Mouse (Mus musculus) mouse embryonic stem cell (cell line): ENCODE data around the gene Cabp4.
"Not testable (repeated sequence)": the region's sequence is repeated elsewhere in the genome, so short reads cannot be mapped to it uniquely, and the experiment has no call there.

Experiments
- in situ Hi-C, 2 experiments: fragments of 300-500 bp; cut with MboI; formaldehyde crosslinking; loops; 1 replicate in 1 of 2; 3 replicates in 1 of 2; pipeline ENCODE4 v1.14.3; 2019 to 2020; ENCODE audit warnings: low sequenced_read_pairs in 2 of 2, low pct_unique_long_range_greater_than_20kb in 1 of 2, mixed read lengths in 1 of 2; ENCODE audit not compliant: unreplicated experiment in 1 of 2

Cabp4 gene

DNA sequence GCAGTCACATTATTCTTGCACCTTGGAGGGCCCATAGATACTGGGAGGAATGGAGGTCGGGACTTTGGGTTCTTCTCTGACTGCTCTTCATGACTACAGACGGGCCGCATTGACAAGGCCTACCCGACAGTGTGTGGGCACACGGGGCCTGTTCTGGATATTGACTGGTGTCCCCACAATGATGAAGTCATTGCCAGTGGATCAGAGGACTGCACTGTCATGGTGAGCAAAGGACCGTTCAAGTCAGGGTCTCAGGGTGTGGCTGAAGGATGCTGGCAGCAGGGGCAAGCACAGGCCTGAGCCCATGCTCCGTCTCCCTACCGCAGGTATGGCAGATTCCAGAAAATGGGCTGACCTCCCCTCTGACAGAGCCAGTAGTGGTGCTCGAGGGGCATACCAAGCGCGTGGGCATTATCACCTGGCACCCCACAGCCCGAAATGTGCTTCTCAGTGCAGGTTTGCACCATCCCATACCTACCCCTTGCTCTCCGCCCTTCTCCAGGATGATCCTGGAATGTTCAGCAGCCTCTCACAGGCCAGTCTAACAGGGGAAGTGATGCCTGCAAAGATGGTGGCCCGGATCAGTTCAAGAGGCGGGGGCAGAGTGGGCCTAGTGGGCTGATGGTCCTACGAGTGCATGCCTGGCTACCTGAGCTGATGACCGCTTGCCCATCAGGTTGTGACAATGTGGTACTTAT lies 6.1 kb upstream of the Cabp4 start:
- in situ Hi-C loops = no loop called here

DNA sequence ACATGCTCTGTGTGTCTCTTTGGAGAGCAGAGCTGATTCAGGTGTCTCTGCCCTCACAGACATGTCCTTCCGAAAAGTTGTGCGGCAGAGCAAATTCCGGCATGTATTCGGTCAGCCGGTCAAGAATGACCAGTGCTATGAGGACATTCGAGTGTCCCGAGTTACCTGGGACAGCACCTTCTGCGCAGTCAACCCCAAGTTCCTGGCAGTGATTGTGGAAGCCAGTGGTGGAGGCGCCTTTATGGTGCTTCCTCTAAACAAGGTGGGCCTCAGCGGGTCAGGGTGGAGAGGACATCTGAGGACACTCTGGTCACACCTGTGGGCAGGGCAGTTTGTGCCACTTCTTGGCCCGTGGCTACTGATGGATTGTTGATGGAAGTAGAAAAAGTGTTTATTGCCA lies 5.5 kb upstream of the Cabp4 start:
- in situ Hi-C loops = no loop called here

DNA sequence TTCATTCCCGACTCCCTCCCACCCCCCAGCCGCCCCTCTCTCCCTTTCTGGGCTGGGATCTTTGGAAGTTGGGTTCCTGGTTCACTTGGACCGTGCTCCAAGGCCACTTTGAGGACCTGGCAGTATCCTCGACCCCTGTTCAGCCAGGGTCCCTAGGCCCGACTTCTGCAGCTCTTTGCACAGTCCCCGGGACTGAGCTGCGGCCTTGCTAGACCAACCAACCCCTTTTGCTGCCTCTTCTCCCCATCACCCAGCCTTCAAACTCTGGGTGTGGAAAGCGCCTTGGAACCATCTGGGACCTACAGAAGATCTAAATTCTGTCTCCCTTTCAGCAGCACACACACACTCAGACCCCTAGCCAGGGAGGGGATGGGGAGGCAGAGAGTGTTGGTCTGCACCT lies 5.0 kb upstream of the Cabp4 start:
- in situ Hi-C loops = no loop called here

DNA sequence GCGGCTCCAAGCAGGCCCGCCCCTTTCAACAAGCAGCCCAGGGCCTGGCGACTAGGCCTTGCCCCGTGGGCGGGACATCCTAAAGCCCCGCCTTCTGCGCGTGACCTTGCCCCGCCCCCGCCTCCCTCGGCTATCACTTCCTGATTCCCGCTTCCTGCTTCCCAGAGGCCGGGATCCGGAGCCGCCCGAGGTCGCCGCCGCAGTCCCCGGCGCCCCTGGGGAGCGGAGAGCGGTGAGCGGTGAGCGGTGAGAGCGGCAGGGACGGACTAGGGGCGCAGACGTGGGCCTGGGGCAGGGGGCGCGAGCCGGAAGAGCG lies 4.6 kb upstream of the Cabp4 start, which contains the start of gene Coro1b:
Gene Coro1b, plus strand, starts transcription at position 129 of the 316 bp plus-strand sequence.
- in situ Hi-C loops = no loop called here

DNA sequence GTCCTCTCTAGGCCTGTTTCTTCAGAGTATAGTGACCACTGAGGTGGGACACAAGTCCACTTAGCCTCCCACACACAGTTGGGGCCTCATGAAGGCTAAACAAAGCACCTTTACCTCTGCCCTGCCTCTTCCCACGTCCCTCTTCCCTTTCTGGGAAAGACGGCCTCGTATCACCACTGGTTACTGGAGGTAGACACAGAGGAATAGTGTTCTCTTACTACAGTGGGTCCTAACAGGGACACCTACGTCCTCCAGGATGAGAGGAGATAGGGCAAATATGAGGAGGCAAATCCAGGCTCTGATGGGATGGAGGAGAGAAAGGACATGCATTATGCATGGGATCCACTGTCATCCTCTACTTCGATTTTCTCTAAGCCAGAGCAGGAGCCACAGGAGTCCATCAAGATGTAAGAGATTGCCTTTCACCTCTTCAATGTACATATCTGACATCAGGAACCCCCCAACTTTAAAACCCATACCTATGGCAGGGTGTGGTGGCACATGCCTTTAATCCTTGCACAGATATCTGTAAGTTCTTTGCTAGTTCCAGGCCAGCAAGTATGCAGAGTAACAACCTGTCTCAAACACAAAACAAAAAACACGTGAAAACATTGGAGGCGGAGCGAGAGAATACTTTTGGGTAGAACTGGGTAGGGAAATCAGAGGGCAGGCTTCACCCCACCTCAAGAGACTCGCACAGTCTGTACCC lies 4.1 kb upstream of the Cabp4 start:
- in situ Hi-C loops = no loop called here

DNA sequence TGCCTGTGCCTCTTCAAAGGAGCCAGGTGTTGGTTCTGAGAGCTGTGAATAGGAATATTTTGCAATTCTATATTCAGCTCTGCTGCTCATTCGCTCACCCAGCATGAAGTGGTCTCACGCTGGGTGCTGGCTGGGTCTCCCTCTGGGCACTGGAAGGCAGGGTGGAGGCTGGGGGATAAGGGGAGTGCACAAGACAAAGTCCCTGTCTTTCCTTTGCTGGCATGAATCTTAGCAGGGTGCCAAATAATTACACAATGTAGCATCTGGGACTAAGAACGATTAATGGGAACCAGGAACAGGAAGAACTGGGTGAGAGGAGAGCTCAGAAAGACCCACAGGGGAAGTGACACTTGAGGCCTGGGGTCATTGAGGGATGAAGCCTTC lies 3.2 kb upstream of the Cabp4 start:
- in situ Hi-C loops = no loop called here

DNA sequence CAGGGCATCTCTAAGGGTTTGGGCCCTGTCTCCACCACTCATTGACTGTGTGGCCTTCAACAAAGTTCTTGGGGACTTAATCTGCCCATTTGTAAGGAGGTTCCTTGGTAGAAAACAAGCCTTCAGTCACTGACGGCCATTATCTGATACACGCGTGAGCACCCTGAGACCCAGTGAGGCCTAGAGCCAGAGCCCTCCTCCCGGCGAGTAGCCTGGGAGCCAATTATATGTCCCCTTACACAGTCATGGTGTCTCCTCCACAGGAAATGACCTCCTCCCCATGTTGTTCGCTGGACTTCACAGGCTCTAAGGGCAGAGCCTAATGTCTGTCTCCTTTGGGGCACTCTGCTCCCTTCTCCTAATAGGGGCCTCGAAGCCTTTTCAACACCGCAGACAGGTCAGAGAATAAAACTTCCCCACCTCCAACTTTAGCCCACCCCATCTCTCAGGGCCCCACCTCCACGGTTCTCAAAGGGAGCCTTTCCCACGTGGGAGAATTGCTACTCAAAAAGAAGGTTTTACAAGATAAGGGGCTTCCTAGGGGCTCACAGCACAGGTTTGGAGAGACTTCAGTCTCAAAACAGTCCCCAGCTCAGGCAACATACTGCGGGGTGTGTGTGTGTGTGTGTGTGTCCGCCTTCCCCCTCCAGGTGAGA lies 2.7 kb upstream of the Cabp4 start:
- in situ Hi-C loops = no loop called here

DNA sequence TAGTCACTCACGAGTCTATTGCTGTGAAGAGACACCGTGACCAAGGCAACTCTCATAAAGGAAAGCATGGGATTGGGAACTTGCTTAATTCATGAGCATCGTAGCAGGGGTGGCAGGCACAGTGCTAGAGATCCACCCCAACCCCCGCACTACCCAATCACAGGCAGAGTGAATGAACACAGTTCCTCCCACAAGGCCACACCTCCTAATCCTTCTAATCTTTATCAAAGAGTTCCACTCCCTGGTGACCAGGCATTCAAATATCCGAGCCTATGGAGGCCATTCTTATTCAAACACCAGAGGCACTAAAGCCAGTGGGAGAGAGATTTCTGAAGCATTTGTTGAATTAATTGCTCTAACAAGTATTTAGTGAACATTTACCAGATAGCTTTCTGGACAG lies 2.1 kb upstream of the Cabp4 start:
- in situ Hi-C loops = no loop called here

DNA sequence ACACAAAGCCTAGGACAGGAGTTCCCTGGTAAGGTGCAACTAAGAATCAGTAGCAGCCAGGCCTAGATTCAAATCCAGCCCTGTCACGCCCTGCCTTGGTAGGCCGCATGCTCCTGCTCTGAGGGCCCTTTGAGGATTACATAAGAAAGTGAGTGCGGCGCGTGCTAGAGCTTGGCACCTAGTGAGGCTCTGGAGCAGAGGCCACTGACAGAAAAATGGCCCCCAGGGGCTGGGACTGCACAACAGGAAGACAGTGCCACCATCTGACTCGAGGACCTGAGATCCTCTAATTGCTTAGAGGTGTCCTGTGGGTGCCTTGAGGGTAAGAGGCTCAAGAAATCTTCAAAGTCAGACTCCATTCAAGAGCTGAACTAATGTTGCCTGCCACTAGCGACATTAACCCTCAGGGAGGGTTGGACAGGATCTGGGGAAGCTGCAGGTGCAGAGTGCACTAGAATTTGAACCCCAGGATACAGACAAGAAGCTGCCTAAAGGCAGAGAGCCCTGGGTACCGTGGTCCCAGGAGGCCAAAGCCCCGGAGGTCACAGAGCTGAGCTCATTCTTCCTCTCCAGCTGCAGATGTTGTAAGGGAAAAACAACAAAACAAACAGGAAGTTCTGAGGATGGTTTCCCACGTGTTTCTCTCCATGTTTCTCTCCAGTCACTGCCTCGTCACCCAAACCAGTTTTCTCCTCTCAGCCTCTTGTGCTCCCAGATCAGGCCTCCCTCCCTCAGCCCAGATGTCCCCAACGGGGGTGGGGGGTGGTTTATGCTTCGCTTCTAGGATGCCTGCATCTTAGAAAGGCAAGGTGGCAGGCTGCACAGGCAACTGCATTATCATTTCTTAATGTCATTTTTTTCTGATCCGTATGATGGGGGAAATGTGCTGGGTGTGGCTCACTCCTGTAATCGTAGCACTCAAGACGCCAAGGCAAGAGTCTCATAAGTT lies 991 bp upstream of the Cabp4 start:
- in situ Hi-C loops = no loop called here

DNA sequence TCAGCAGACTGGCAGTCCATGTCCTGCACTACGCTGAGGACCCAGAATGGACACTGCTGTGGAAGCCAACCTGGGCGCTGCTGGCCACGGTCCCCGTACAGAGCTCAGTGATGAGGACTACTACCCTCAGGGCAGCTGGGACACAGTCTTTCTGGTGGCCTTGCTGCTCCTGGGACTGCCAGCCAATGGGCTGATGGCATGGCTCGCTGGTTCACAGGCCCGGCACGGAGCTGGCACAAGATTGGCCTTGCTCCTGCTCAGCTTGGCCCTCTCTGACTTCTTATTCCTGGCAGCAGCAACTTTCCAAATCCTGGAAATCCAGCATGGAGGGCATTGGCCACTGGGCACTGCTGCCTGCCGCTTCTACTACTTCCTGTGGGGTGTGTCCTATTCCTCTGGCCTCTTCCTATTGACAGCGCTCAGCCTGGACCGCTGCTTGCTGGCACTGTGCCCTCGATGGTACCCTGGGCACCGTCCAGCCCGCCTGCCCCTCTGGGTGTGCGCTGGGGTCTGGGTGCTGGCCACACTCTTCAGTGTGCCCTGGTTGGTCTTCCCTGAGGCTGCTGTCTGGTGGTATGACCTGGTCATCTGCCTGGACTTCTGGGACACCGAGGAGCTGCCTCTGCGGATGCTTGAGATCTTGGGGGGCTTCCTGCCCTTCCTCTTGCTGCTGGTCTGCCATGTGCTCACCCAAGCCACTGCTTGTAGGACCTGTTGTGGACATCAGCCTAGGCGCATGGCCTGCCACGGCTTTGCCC lies 1.2 kb downstream of the Cabp4 start:
- in situ Hi-C loops = no loop called here

DNA sequence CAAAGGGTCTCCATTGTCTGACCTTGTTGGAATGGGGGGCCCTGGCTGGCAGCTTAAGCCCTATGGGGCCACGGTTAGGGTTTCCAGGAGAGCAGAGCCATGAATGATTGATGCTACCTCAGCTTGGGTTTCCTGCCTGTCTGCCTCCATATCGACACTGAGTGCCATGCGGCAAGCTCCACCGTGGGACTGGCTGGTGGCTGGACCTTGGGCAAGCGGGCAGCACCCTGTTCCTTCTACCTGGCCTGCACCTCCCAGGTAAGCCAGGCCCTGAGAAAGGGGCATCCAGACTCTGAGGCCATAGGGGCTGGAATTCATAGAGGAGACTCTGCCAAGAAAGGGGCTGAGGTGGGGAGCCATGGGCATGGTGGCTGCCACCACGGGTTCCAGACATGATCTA lies 3.7 kb downstream of the Cabp4 start:
- in situ Hi-C loops = no loop called here

DNA sequence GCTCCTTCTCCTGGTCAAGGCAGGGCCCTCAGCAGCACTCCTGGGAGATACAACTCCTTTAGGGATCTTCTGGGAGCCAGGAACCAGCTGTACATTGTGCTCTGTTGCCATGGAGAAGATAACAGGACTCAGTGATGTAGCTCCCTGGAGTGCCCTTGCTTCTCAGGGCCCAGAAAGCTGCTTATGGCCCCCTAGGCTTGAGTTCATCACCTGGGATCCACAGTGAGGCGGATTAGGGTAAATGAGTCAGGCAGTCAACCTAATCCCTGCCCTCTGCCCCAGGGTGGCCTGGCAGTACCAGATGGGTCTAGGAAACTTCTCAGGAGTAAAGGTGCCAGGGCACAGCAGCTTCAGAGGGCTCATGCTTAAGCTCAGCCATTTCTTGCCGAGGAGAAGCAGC lies 4.4 kb downstream of the Cabp4 start, which contains the start of gene Gpr152:
Gene Gpr152, plus strand, starts transcription at position 342 of the 400 bp plus-strand sequence.
- in situ Hi-C loops = no loop called here

DNA sequence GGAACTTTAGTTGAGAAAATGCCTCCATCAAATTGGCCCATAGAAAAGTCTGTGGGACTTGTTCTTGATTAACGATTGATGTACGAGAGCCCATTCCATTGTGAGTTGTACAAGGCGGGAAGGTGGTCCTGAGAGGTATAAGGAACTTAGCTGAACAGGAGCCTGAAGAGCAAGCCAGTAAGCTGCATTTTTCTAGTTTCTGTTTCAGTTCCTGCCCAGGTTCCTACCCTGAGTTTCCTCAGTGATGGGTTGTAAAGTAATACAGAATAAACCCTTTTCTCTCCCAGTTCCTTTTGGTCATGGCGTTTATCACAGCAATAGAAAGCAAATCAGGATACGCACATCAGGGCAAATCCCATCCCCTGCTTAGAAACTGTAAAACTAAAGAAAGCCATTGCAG lies 5.9 kb downstream of the Cabp4 start:
- in situ Hi-C loops = no loop called here

DNA sequence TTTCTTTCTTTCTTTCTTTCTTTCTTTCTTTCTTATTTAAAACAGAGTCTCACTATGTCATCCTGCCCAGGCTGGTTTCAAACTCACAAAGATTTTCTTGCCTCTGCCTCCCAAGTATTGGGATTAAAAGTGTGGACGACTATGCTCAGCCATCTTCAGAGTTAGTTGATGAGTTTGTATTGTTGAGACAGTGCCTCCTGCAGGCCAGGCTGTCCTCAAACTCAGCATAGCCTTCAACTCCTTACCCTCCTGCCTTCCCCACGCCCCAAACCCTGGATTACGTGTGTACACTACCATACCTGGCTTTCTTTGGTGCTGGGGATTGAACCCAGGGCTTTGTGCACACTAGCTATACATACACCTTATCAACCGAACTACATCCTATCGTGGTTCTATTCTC lies 7.4 kb downstream of the Cabp4 start:
- in situ Hi-C loops = no loop called here

DNA sequence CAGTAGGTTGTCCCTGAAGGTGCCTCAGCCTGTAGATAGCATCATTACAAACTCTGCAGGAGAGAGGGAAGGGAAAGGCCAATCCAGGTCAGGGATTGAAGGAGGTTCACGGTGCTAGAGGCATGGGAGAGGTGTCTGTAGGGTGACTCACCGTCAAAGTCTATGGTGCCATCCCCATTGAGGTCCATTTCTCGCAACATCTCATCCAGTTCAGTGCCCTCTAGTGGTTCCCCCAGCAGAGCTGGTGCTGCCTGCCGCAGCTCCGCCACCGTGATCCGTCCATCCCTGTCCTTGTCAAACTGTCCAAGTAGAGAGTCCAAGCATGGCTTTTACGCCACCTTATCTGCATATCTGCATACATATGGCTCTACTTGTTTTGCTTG lies 7.9 kb downstream of the Cabp4 start:
- in situ Hi-C loops = not testable (repeated sequence)

DNA sequence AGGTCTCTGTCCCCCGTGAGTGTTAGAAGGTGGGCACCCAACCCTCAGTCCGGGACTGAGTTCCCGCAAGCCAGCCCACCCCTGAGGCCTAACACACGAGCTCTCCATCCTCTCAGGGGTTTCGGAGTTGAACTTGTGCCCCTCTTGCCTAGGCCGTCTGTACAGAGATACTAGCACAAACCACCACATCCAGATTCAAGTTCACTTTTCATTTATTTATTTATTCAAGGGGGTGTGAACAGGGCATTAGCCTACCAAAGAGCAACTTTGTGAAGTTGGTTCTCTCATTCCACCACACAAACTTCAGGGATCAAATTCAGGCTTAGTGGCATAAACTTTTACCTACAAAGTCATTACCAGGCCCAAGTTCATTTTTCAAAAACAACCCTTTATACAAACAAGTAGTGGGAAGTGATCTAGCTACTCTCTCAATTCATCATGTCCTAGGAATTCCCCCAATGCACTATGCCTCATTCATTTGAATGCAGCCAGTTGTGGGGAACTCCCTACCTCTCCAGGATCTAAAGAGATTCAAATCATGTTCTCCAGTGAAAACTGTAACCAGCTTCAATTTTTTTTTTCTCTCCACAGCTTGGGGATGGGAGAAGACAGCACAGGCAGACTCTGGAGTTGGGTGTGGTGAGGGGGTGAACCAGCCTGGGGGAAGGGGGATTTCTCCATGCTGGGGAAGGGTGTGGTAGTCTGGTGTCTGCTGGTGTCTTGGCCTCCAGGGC lies 8.4 kb downstream of the Cabp4 start:
- in situ Hi-C loops = not testable (repeated sequence)

DNA sequence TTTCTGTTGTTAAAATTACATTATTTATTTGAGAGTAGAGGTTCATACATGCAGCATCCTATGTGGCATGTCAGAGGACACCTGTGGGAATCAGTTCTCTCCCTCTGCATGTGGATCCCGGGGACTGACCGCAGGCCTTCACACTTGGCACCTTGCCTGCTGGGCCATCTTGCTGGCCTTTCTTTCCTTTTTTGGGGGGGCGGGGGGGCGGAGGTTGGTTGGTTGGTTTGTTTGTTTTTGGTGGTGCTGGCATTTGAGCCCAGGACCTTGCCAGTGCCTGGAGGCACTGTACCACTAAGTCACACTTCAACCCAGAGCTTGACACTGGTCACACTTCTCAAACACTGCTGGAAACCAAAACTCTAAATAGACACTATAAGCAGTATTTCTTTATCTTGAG lies 9.5 kb downstream of the Cabp4 start:
- in situ Hi-C loops = no loop called here

DNA sequence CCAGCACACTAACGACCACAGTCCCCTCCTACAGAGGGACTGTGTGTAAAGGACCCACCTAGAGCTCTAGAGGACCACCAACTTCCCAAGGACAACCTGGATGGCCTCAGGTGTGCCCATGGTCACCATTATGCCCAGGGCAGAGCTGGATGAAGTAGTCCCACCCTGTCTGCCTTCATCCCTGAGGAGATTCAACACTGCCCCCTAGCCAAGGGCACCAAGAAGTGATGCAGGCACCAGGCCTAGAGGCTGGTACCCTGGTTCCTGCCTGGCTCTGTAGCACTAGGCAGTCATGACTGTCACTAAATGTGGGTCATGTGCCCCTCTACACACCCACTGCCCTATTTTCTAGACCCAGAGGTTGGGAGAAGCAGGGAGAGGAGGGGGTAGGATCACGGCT lies 12.1 kb downstream of the Cabp4 start:
- in situ Hi-C loops = no loop called here
